Mouse (Mus musculus) C2C12 (cell line): ENCODE measurements around the gene Hoxa5.

Experiments used
- CEBPB ChIP-seq: IDR thresholded peaks from one replicate; pipeline ENCODE4 v1.6.1; 2011; ENCODE audit warnings: low read depth, mild to moderate bottlenecking, control low read depth, moderate library complexity
- CTCF ChIP-seq: IDR thresholded peaks from one replicate; pipeline ENCODE4 v1.5.1; 2011; ENCODE audit not compliant: control insufficient read depth, insufficient read depth, insufficient read length
- FOSL1 ChIP-seq: IDR thresholded peaks from one replicate; pipeline ENCODE4 v1.8.0; 2011; ENCODE audit warnings: mild to moderate bottlenecking, low read length; ENCODE audit not compliant: poor library complexity, insufficient read depth, severe bottlenecking
- MAX ChIP-seq: IDR thresholded peaks from one replicate; pipeline ENCODE4 v1.6.1; 2011; ENCODE audit warnings: mild to moderate bottlenecking, control low read depth
- MYOD1 ChIP-seq: IDR thresholded peaks from one replicate; pipeline ENCODE4 v1.6.1; 2011; ENCODE audit warnings: low read depth; ENCODE audit not compliant: control insufficient read depth, insufficient read length
- MYOG ChIP-seq: IDR thresholded peaks from one replicate; pipeline ENCODE4 v1.6.1; 2011; ENCODE audit not compliant: control insufficient read depth, insufficient read length; ENCODE audit errors: extremely low read depth
- USF1 ChIP-seq: IDR thresholded peaks from one replicate; pipeline ENCODE4 v1.6.1; 2011; ENCODE audit warnings: low read depth, mild to moderate bottlenecking, control low read depth, moderate library complexity

DNA sequence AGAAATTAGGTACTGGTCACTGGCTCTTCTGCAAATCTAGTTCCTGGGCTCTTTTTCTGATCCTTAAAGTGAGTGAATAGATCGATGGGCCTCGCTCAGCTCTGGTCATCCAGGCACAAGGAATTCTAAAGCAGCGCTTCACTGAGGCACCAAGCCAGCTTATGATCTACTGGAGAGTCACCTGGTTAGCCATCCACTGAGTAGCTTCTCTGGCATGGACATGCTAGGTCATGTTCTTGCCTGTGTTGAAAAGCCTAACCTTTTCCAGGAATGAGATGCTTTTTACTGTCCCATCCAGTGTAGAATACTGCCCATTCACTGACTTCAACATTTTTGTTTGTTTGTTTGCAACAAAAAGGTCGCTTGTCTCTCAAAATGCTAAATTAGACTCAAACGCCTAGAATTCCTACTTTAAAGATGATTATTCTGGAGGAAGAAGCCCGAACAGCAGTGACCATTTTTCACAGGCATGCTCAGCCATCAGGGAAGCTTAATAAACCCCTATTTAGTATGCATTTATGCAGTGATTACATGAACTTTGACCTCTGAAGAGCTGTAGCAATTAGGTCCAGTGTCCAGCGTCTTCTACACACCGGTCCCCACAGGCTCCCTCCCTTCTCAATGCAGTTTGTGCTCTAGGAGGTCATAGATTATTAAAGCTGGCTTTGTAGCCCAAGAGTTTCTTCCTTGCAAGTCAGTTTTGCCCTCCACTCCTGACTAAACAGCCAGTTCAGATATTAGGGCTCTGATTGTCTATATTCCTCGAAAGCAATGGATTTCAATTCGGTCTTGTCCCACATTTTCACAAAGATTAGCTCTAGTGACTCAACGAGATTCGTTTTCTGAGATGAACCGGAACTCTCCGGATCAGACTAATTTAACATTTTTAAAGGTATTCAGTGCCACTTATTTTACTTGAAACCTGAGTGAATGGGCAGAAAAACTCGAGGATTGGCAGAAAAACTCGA lies 51.9 kb downstream of the Hoxa5 start:
- no peak for TF ChIP-seq USF1
- no peak for TF ChIP-seq CTCF
- no peak for TF ChIP-seq MAX
- no peak for TF ChIP-seq MYOD1
- no peak for TF ChIP-seq FOSL1
- TF ChIP-seq MYOG: no peak
- TF ChIP-seq CEBPB: no peak
